Mouse (Mus musculus) heart, postnatal 0 days (tissue): ENCODE results near the gene Tmem131l. TPM values are rescaled to one million over a fixed set of nuclear protein-coding genes. Genes with fewer than 3 reads are reported as not detected.
A peak's percentile ranks its signal among the peaks of the same experiment; 100 is the strongest.

Experiments used
- ATAC-seq: fragments of 200-750 bp; cut with Nextera tagmentation; 2 replicates; pipeline ENCODE4 v1.8.0; 2017; ENCODE audit warnings: low read depth, moderate number of reproducible peaks, moderate library complexity; ENCODE audit not compliant: insufficient read depth
- DNase-seq: peaks from one replicate; pipeline ENCODE4 v3.0.0-alpha.2; 2016; ENCODE audit warnings: low spot score
- H3K27ac ChIP-seq: fragments of 300-500 bp; sonication (generic); 2 replicates; pipeline ENCODE4 v1.5.1; 2014; ENCODE audit warnings: low read depth, mild to moderate bottlenecking
- H3K27me3 ChIP-seq: fragments of 300-500 bp; sonication (generic); 2 replicates; pipeline ENCODE4 v1.6.1; 2014; ENCODE audit warnings: low read length, mixed read lengths; ENCODE audit not compliant: control insufficient read depth, insufficient read depth
- H3K36me3 ChIP-seq: fragments of 300-500 bp; sonication (generic); replicated peaks from 2 replicates; pipeline ENCODE4 v1.6.1; 2014; ENCODE audit warnings: low read length, mixed read lengths; ENCODE audit not compliant: control insufficient read depth, insufficient read depth
- H3K4me1 ChIP-seq: fragments of 300-500 bp; sonication (generic); 2 replicates; pipeline ENCODE4 v1.6.1; 2014; ENCODE audit warnings: antibody characterized with exemption; ENCODE audit not compliant: control insufficient read depth, insufficient read depth
- H3K4me2 ChIP-seq: fragments of 300-500 bp; sonication (generic); 2 replicates; pipeline ENCODE4 v1.6.1; 2014; ENCODE audit warnings: low read depth, mild to moderate bottlenecking, low read length, moderate library complexity
- H3K4me3 ChIP-seq: fragments of 300-500 bp; sonication (generic); 2 replicates; pipeline ENCODE4 v1.5.1; 2014; ENCODE audit warnings: low read depth, low read length
- H3K9ac ChIP-seq: fragments of 300-500 bp; sonication (generic); replicated peaks from 2 replicates; pipeline ENCODE4 v1.6.1; 2014; ENCODE audit warnings: low read depth, low read length, mixed read lengths
- H3K9me3 ChIP-seq: fragments of 300-500 bp; sonication (generic); replicated peaks from 2 replicates; pipeline ENCODE4 v1.6.1; 2016; ENCODE audit warnings: low read length; ENCODE audit not compliant: control insufficient read depth
- CTCF ChIP-seq: IDR thresholded peaks from 2 replicates; pipeline ENCODE4 v1.5.1; 2016; ENCODE audit warnings: antibody characterized with exemption, control low read depth, low read depth
- EP300 ChIP-seq: IDR thresholded peaks from 2 replicates; pipeline ENCODE4 v1.6.1; 2016; ENCODE audit warnings: antibody characterized with exemption, low read depth
- WGBS: fragments of 180-500 bp; shearing (Covaris S2); extraction: QIAGEN DNeasy Blood & Tissue Kit; methylation state at CpG from one replicate; pipeline ENCODE4 v1.1.7; 2014; 5-methylcytosine and 5-hydroxymethylcytosine counted together
- polyA plus RNA-seq: library from polyadenylated mRNA; unstranded; fragments of >200 nt; fragmentation: Nextera tagmentation; extraction: Ambion mirVana; gene quantifications from 2 replicates; pipeline ENCODE4 v1.2.1, GENCODE M21; 2015
- total RNA-seq: library from RNA; depleted of rRNA; stranded (reverse); fragments of >200 nt; gene quantifications from 2 replicates; pipeline ENCODE4 v1.2.3, GENCODE M21; 2014; ENCODE audit warnings: low replicate concordance

Tmem131l gene
- total and polyA plus RNA-seq, 2 experiments from 2014 or later: 16.5 to 32.6 TPM

DNA sequence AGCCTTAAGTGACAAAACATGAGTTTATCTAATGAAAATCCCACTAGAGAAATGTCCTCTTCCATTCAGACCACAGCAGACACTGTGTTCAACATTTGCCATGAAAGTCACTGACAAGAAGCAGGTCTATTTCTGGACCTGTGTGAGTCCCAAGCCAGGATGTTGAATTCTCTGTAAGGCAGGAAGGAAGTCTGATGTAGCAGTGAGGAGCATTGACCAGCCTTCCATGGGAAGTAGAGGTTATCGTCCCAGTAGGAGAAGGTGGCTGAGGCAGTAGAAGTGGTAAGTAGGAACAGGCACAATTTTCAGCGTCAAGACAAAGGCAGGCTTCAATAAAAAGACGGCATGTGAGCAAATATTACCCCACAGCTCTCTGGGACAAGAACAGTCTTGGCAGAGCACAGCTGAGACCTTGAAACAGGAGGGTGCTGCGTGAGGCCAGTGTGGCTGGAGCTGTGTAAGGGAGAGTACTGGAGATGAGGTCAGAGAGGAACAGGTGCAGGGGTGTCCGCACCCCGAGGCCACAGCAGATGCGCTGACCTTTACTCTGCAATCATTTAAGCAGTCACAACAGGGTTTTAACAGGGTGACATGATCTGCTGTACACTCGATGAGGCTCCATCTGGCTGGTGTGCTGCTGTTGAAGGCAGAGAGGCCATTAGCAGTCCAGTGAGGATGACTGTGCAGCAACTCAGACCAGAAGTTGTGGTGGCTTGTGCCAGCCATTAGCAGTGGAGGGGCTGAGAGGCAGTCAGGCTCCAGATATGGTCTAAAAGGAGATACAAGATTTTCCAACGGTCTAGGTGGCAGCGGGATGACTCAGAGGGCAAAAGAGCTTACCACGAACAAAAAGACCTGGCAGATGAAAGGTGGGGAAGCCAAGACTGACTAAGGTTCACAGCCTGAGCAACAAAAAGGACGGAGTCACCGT is 21.8 kb upstream of the Tmem131l start:
- ATAC-seq (peak; percentile 69), DNase-seq (peak; percentile 39)
- H3K4me1 ChIP-seq: peaks cover 28% of the 10 kb centered on the region
- H3K27me3 ChIP-seq: no peaks in the 10 kb centered on the region
- peak overlapping the region; percentile 67 for H3K27ac ChIP-seq
- H3K4me2 ChIP-seq: no peak overlapping the region
- H3K9me3 ChIP-seq: 0 out of 2 replicates have a peak, but pooled peaks cover 3% of the 10 kb centered on the region
- no peak for TF ChIP-seq CTCF
- H3K36me3 ChIP-seq: no peaks in the 10 kb centered on the region
- no peak overlapping the region for H3K9ac ChIP-seq
- 46% methylated on average over 13 of the region's 13 CpGs for WGBS
- no peak overlapping the region for H3K4me3 ChIP-seq

- Histone ChIP-seq H3K27me3 (no peaks in the 10 kb centered on the region), H3K4me3 (no peak overlapping the region), H3K4me1 (peaks cover 28% of the 10 kb centered on the region), H3K9me3 (0 out of 2 replicates have a peak, but pooled peaks cover 3% of the 10 kb centered on the region), H3K9ac (no peak overlapping the region), H3K36me3 (no peaks in the 10 kb centered on the region), H3K27ac (no peak overlapping the region), H3K4me2 (no peak overlapping the region)
- no peak for ATAC-seq
- WGBS: 87% methylated on average over 5 of the region's 5 CpGs
- DNase-seq: no peak
- no peak for TF ChIP-seq CTCF
- TF ChIP-seq EP300: no peak
These were observed 21.0 kb upstream of the Tmem131l start for GRCm38 (mm10) chr3:84060946-84061345.

DNA sequence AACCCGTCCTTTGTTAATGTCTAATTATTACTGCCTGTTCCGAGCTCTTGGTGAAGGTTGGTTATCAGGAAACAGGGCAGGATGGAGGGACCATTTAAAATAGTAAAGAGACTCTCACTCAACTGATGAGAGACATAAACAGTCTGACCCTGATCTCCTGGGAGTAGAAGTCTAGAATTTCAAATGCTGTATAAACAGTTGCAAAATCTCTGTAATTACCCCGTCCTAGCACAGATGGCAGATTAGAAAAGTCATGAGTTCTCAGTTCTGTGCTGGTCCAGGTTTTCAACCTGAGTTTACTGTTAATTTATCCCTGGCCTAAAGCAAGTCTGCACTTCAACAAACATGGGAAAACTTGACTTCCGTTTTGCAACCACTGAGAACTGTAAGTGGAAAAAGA is 20.2 kb upstream of the Tmem131l start:
- peak overlapping the region; percentile 58 for H3K27ac ChIP-seq
- no peak overlapping the region for H3K4me3 ChIP-seq
- H3K9me3 ChIP-seq: 0 out of 2 replicates have a peak, but pooled peaks cover 3% of the 10 kb centered on the region
- H3K4me2 ChIP-seq: no peak overlapping the region
- TF ChIP-seq CTCF: no peak
- TF ChIP-seq EP300: no peak
- no peaks in the 10 kb centered on the region for H3K36me3 ChIP-seq
- DNase-seq: no peak
- H3K27me3 ChIP-seq: no peaks in the 10 kb centered on the region
- peaks cover 28% of the 10 kb centered on the region for H3K4me1 ChIP-seq
- no peak for ATAC-seq
- 21% methylated on average over 4 of the region's 4 CpGs for WGBS
- H3K9ac ChIP-seq: no peak overlapping the region

DNA sequence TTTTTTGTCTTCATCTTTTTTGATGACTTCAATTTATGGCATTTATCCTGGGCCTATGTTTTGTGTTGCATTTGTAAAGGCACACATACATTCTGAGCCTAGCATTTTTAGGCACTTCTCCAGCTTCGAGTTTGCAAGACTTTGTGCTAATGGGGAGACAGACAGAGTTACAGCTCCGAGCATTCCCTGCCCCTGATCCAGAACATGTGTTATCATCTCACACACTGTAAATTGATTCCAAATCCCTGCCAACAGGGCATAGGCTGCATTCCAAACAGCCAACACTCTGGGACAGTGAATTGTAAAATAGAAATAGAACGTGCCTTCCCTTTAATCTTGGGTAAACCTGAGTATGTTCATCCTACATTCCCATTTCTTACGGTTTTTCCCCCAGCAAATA is 19.7 kb upstream of the Tmem131l start:
- Histone ChIP-seq H3K4me2 (no peak overlapping the region), H3K9ac (no peak overlapping the region), H3K9me3 (0 out of 2 replicates have a peak, but pooled peaks cover 3% of the 10 kb centered on the region), H3K4me3 (no peak overlapping the region), H3K36me3 (no peaks in the 10 kb centered on the region), H3K27ac (peak overlapping the region; percentile 58), H3K4me1 (peaks cover 28% of the 10 kb centered on the region), H3K27me3 (no peaks in the 10 kb centered on the region)
- no peak for TF ChIP-seq EP300
- no peak for TF ChIP-seq CTCF
- WGBS: 17% methylated on average over 4 of the region's 4 CpGs
- DNase-seq: peak; percentile 30
- no peak for ATAC-seq

DNA sequence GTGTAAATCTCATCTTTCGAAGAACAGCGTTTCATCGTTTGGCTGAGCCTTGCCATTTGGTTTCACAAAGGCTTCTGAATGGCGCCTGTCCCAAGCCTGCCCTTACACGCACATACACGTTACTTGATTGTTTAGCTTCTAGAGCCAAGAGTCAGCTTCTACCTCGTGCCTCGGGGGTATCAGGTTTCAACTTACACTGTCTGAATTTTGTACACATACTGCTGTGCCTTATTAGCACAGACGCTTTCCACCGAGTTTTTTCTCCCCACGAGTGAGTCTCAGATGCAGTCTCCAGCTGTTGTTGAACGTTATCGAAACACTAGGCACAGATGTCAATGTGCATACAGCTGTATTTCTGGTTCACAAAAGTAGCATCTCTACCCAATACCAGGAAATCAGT is 19.3 kb upstream of the Tmem131l start:
- Histone ChIP-seq H3K27ac (peak overlapping the region; percentile 58), H3K4me2 (no peak overlapping the region; the same call in 1 of the 2 replicates), H3K36me3 (no peaks in the 10 kb centered on the region), H3K4me3 (no peak overlapping the region), H3K9me3 (0 out of 2 replicates have a peak, but pooled peaks cover 3% of the 10 kb centered on the region), H3K27me3 (no peaks in the 10 kb centered on the region), H3K9ac (no peak overlapping the region), H3K4me1 (peaks cover 28% of the 10 kb centered on the region)
- ATAC-seq (peak; percentile 53; the same call in 1 of the 2 replicates), DNase-seq (peak; percentile 27)
- TF ChIP-seq EP300: no peak
- no peak for TF ChIP-seq CTCF
- 43% methylated on average over 13 of the region's 13 CpGs for WGBS
